27 mouse cellular contexts compared by ENCODE assay signal in genomic region chr14:62536127-62536526, GRCm38 (mm10). TPM values are rescaled to one million over a fixed set of nuclear protein-coding genes. Genes with fewer than 3 reads are reported as not detected.
DNase-seq lines count a peak whose midpoint lies in the region; ATAC-seq lines count a peak whose summit lies in the region.
"Had no signal": no experiment of that assay in that cellular context is flagged by ENCODE, and none has a peak within 500 bp of the region (broad histone marks: within the 10 kb centered on the region; RNA-seq: fewer than 3 reads in every experiment).

No protein-coding gene starts in this region.

- no peak overlapping the region for H3K9ac ChIP-seq in hindbrain, embryonic 16.5 days (ENCODE audit: low read depth, low read length)
- no peak overlapping the region for H3K9ac ChIP-seq in hindbrain, embryonic 14.5 days
- H3K9ac ChIP-seq in intestine, embryonic 16.5 days (ENCODE audit: low read depth, low read length), result no peak overlapping the region
- H3K9ac ChIP-seq: embryonic facial prominence, embryonic 12.5 days; liver, postnatal 0 days; midbrain, embryonic 15.5 days had no signal

- H3K36me3 ChIP-seq in hindbrain, embryonic 16.5 days (ENCODE audit: control insufficient read depth, insufficient read depth, low read length), result no peaks in the 10 kb centered on the region
- no peaks in the 10 kb centered on the region for H3K36me3 ChIP-seq in hindbrain, embryonic 14.5 days (replicated peaks; ENCODE audit: control insufficient read depth, insufficient read depth)
- no peaks in the 10 kb centered on the region for H3K36me3 ChIP-seq in intestine, embryonic 16.5 days (ENCODE audit: control insufficient read depth, insufficient read depth, low read length)
- H3K36me3 ChIP-seq: embryonic facial prominence, embryonic 12.5 days; midbrain, embryonic 15.5 days had no signal

- H3K9me3 ChIP-seq in hindbrain, embryonic 16.5 days (ENCODE audit: control insufficient read depth, low read length), result no peaks in the 10 kb centered on the region
- no peaks in the 10 kb centered on the region for H3K9me3 ChIP-seq in hindbrain, embryonic 14.5 days (ENCODE audit: control insufficient read depth, low read length)
- H3K9me3 ChIP-seq in intestine, embryonic 16.5 days (ENCODE audit: control insufficient read depth, low read length), result no peaks in the 10 kb centered on the region
- H3K9me3 ChIP-seq: embryonic facial prominence, embryonic 12.5 days; megakaryocyte, embryonic 14.5 days; midbrain, embryonic 15.5 days had no signal

- no peaks in the 10 kb centered on the region for H3K27me3 ChIP-seq in hindbrain, embryonic 16.5 days (replicated peaks; ENCODE audit: control insufficient read depth, insufficient read depth, low read length)
- no peaks in the 10 kb centered on the region for H3K27me3 ChIP-seq in hindbrain, embryonic 14.5 days (ENCODE audit: control insufficient read depth, insufficient read depth, low read length)
- no peaks in the 10 kb centered on the region for H3K27me3 ChIP-seq in intestine, embryonic 16.5 days (replicated peaks; ENCODE audit: control insufficient read depth, insufficient read depth, low read length)
- H3K27me3 ChIP-seq: embryonic facial prominence, embryonic 12.5 days; megakaryocyte, embryonic 14.5 days; midbrain, embryonic 15.5 days had no signal

- ATAC-seq in hindbrain, embryonic 16.5 days, result 0 out of 2 replicates have a peak, but pooled peaks have one; percentile 34
- no peak for ATAC-seq in hindbrain, embryonic 14.5 days (ENCODE audit: low FRiP score)
- ATAC-seq in megakaryocyte, adult 5-6 weeks (ENCODE audit: poor library complexity, severe bottlenecking), result no peak
- no peak for ATAC-seq in intestine, embryonic 16.5 days
- ATAC-seq: liver, postnatal 0 days; midbrain, embryonic 15.5 days had no signal

- 51% methylated on average over 5 of the region's 5 CpGs for WGBS in hindbrain, embryonic 16.5 days
- 57% methylated on average over 5 of the region's 5 CpGs for WGBS in hindbrain, embryonic 14.5 days
- WGBS in intestine, embryonic 16.5 days, result 60% methylated on average over 5 of the region's 5 CpGs

- intact Hi-C loops in heart, postnatal 36 days (cut with DNase I), result no loop called here

- H3K4me1 ChIP-seq in hindbrain, embryonic 16.5 days (ENCODE audit: control insufficient read depth, insufficient read depth, low read depth, low read length), result no peaks in the 10 kb centered on the region
- H3K4me1 ChIP-seq in hindbrain, embryonic 14.5 days (replicated peaks; ENCODE audit: control insufficient read depth, insufficient read depth, low read length), result no peaks in the 10 kb centered on the region
- no peaks in the 10 kb centered on the region for H3K4me1 ChIP-seq in intestine, embryonic 16.5 days (ENCODE audit: control insufficient read depth, insufficient read depth, low read length)
- H3K4me1 ChIP-seq: embryonic facial prominence, embryonic 12.5 days; megakaryocyte, embryonic 14.5 days; midbrain, embryonic 15.5 days had no signal

- no peak overlapping the region for H3K4me3 ChIP-seq in hindbrain, embryonic 16.5 days (ENCODE audit: low read length)
- H3K4me3 ChIP-seq in hindbrain, embryonic 14.5 days (replicated peaks; ENCODE audit: low read length), result no peak overlapping the region
- no peak overlapping the region for H3K4me3 ChIP-seq in intestine, embryonic 16.5 days (ENCODE audit: low read length)
- H3K4me3 ChIP-seq: embryonic facial prominence, embryonic 12.5 days; layer of hippocampus, adult 2 months; megakaryocyte, embryonic 14.5 days; midbrain, embryonic 15.5 days had no signal

- H3K4me2 ChIP-seq in hindbrain, embryonic 16.5 days (ENCODE audit: low read length), result no peak overlapping the region
- no peak overlapping the region for H3K4me2 ChIP-seq in hindbrain, embryonic 14.5 days (replicated peaks)
- no peak overlapping the region for H3K4me2 ChIP-seq in intestine, embryonic 16.5 days (ENCODE audit: low read depth, low read length)
- H3K4me2 ChIP-seq: embryonic facial prominence, embryonic 12.5 days; midbrain, embryonic 15.5 days had no signal

- peak; percentile 41 for DNase-seq in gastrocnemius, adult 18-20 months (ENCODE audit: low spot score)
- DNase-seq in gastrocnemius, postnatal 4 days (ENCODE audit: low spot score in 2 of 2), result no peak
- DNase-seq in hindbrain, embryonic 14.5 days (ENCODE audit: low spot score), result no peak
- peak; percentile 55 for DNase-seq in brain, adult 2 months (ENCODE audit: low read depth, low spot score)
- peak; percentile 12 to 30 for DNase-seq in heart, postnatal 36 days
- DNase-seq: cerebellum, adult 8-10 months; kidney, adult 2 months; kidney, postnatal 10 days; layer of hippocampus, postnatal 36 days; liver; liver, postnatal 0 days; lung, postnatal 10 days; right cerebral cortex, postnatal 4 days; thymus, postnatal 14 days had no signal

- H3K27ac ChIP-seq in hindbrain, embryonic 16.5 days (ENCODE audit: low read depth, low read length), result no peak overlapping the region
- no peak overlapping the region for H3K27ac ChIP-seq in hindbrain, embryonic 14.5 days
- H3K27ac ChIP-seq in intestine, embryonic 16.5 days (ENCODE audit: low read length), result no peak overlapping the region
- H3K27ac ChIP-seq: embryonic facial prominence, embryonic 12.5 days; layer of hippocampus, adult 2 months; midbrain, embryonic 15.5 days had no signal

RNA-seq across cellular contexts. Expression of gene Fam124a, which starts 19.4 kb away (rescaled TPM):
- total RNA-seq in gastrocnemius, adult 18-20 months (2021), result 1 to 10 TPM; 2.2 to 2.9 TPM
- 1 to 10 TPM; 4.1 to 4.3 TPM for total RNA-seq in gastrocnemius, postnatal 4 days (2021)
- polyA plus RNA-seq in hindbrain, embryonic 16.5 days (2015; fragmentation: Nextera tagmentation; extraction: Ambion mirVana), result 54.3 and 59.1 TPM in 2 replicates
- 29.3 and 32.7 TPM in 2 replicates for polyA plus RNA-seq in hindbrain, embryonic 14.5 days (2014; fragmentation: Nextera tagmentation; extraction: Ambion mirVana)
- total RNA-seq in heart, postnatal 36 days (2021), result 1 to 10 TPM; 2.9 to 4.2 TPM
- total RNA-seq in megakaryocyte, adult 5-6 weeks (2015), result not detected in 2 replicates
- total RNA-seq in megakaryocyte, adult 5-6 weeks (2017), result not detected in 2 replicates
- 4.5 and 5.0 TPM in 2 replicates for polyA plus RNA-seq in intestine, embryonic 16.5 days (2015; fragmentation: Nextera tagmentation; extraction: Ambion mirVana)
- total RNA-seq: granulocyte monocyte progenitor cell, adult 5-6 weeks had no signal

RNA-seq across cellular contexts. Expression of gene Gm4131, which starts 30.6 kb away (rescaled TPM):
- total RNA-seq in gastrocnemius, adult 18-20 months (2021), result not detected
- not detected for total RNA-seq in gastrocnemius, postnatal 4 days (2021)
- polyA plus RNA-seq in hindbrain, embryonic 16.5 days (2015; fragmentation: Nextera tagmentation; extraction: Ambion mirVana), result 0.23 and 0.27 TPM in 2 replicates
- 0.17 and 0.30 TPM in 2 replicates for polyA plus RNA-seq in hindbrain, embryonic 14.5 days (2014; fragmentation: Nextera tagmentation; extraction: Ambion mirVana)
- not detected for total RNA-seq in heart, postnatal 36 days (2021)
- total RNA-seq in megakaryocyte, adult 5-6 weeks (2015), result not detected in 2 replicates
- not detected in 2 replicates for total RNA-seq in megakaryocyte, adult 5-6 weeks (2017)
- 0.18 TPM in 1 of 2 replicates, not detected in the other for polyA plus RNA-seq in intestine, embryonic 16.5 days (2015; fragmentation: Nextera tagmentation; extraction: Ambion mirVana)
- total RNA-seq: adrenal gland, adult 18-20 months; granulocyte monocyte progenitor cell, adult 5-6 weeks; heart, postnatal 14 days; layer of hippocampus, adult 2 months; layer of hippocampus, postnatal 36 days; left cerebral cortex, postnatal 36 days had no signal
- polyA plus RNA-seq: C2C12; cortical plate, adult 2 months; embryonic facial prominence, embryonic 12.5 days; liver, postnatal 0 days had no signal

Comparison
In these comparisons a context has a peak if more than half of its experiments do, and no peak if none do; other contexts are left out.
1. DNase-seq: peak in gastrocnemius, adult 18-20 months (single experiment), brain, adult 2 months (single experiment) and heart, postnatal 36 days (2 of 2); none in gastrocnemius, postnatal 4 days (0 of 2) and hindbrain, embryonic 14.5 days (single experiment).